Mouse (Mus musculus) lung, embryonic 16.5 days (tissue): ENCODE results near the gene Cacna2d1. TPM values are rescaled to one million over a fixed set of nuclear protein-coding genes. Genes with fewer than 3 reads are reported as not detected.
A peak's percentile ranks its signal among the peaks of the same experiment; 100 is the strongest.

Source experiments
- ATAC-seq: fragments of 200-750 bp; cut with Nextera tagmentation; 2 replicates; pipeline ENCODE4 v1.8.0; 2017; ENCODE audit warnings: low read depth, mild to moderate bottlenecking, moderate library complexity
- H3K27ac ChIP-seq: fragments of 300-500 bp; sonication (generic); 2 replicates; pipeline ENCODE4 v1.5.1; 2014; ENCODE audit warnings: mild to moderate bottlenecking, control low read depth, low read length
- H3K27me3 ChIP-seq: fragments of 300-500 bp; sonication (generic); 2 replicates; pipeline ENCODE4 v1.6.1; 2014; ENCODE audit warnings: low read depth, low read length, mixed read lengths; ENCODE audit not compliant: control insufficient read depth, insufficient read depth
- H3K36me3 ChIP-seq: fragments of 300-500 bp; sonication (generic); 2 replicates; pipeline ENCODE4 v1.6.1; 2014; ENCODE audit warnings: low read length; ENCODE audit not compliant: control insufficient read depth, insufficient read depth
- H3K4me1 ChIP-seq: fragments of 300-500 bp; sonication (generic); replicated peaks from 2 replicates; pipeline ENCODE4 v1.6.1; 2014; ENCODE audit warnings: low read length, mixed read lengths; ENCODE audit not compliant: control insufficient read depth, insufficient read depth
- H3K4me2 ChIP-seq: fragments of 300-500 bp; sonication (generic); 2 replicates; pipeline ENCODE4 v1.6.1; 2014; ENCODE audit warnings: low read depth, low read length, control low read depth
- H3K4me3 ChIP-seq: fragments of 300-500 bp; sonication (generic); 2 replicates; pipeline ENCODE4 v1.5.1; 2014; ENCODE audit warnings: mild to moderate bottlenecking, low read length, control low read depth
- H3K9ac ChIP-seq: fragments of 300-500 bp; sonication (generic); 2 replicates; pipeline ENCODE4 v1.6.1; 2014; ENCODE audit warnings: low read length, control low read depth
- H3K9me3 ChIP-seq: fragments of 300-500 bp; sonication (generic); 2 replicates; pipeline ENCODE4 v1.6.1; 2016; ENCODE audit warnings: low read length; ENCODE audit not compliant: control insufficient read depth
- WGBS: fragments of 180-500 bp; shearing (Covaris S2); extraction: QIAGEN DNeasy Blood & Tissue Kit; methylation state at CpG from one replicate; pipeline ENCODE4 v1.1.7; 2014; 5-methylcytosine and 5-hydroxymethylcytosine counted together
- polyA plus RNA-seq: library from polyadenylated mRNA; unstranded; fragments of >200 nt; fragmentation: Nextera tagmentation; extraction: Ambion mirVana; gene quantifications from 2 replicates; pipeline ENCODE4 v1.2.1, GENCODE M21; 2015

The Cacna2d1 gene
- polyA plus RNA-seq, 1 experiment from 2014 or later = 9.6 TPM

DNA sequence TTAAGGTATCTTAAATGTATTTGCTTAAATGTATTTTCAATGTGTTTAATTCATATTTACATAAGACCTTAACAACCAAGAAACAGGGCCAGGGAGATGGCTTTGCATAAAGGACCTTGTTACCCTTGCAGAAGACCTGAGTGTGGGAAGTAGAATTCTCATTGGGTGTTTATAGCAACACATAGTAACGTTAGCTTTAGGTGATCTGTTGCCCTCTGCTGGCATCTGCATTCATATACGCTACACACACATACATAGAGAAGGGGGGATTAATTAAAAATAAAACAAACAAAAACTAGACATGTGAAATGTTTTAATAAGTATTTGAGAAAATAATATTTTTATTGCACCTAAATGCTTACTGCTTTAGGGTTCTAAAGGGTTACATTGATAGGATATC, 265.3 kb downstream of the Cacna2d1 start:
- no peak overlapping the region for H3K4me3 ChIP-seq
- no peaks in the 10 kb centered on the region for H3K36me3 ChIP-seq
- ATAC-seq = no peak
- no peak overlapping the region for H3K27ac ChIP-seq
- H3K4me2 ChIP-seq = no peak overlapping the region
- no peaks in the 10 kb centered on the region for H3K9me3 ChIP-seq
- 43% methylated on average over 2 of the region's 2 CpGs for WGBS
- H3K4me1 ChIP-seq = no peaks in the 10 kb centered on the region
- H3K27me3 ChIP-seq = no peaks in the 10 kb centered on the region
- no peak overlapping the region for H3K9ac ChIP-seq

DNA sequence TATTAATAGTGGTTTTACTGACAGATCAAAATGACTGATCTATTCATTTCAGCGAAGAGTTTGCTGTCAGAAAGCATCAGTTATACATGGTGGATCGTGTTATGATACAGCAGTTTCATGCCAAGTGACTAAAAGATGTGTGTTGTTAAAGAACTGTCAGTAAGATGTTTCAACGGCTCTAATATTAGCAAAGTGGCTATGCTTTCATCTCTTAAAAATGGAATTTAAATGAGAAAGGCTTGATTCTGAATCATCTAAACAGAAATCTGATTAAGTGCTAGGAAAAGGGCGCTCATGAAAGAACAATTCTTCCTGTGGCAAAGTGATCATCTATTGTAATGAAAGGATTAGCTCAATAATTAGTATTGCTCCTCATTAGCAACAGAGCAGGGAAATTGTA, 287.5 kb downstream of the Cacna2d1 start:
- Histone ChIP-seq H3K27me3 (no peaks in the 10 kb centered on the region), H3K9ac (no peak overlapping the region), H3K36me3 (no peaks in the 10 kb centered on the region), H3K4me3 (no peak overlapping the region), H3K27ac (no peak overlapping the region), H3K4me2 (no peak overlapping the region), H3K4me1 (no peaks in the 10 kb centered on the region), H3K9me3 (no peaks in the 10 kb centered on the region)
- ATAC-seq = no peak
- 60% methylated on average over 4 of the region's 4 CpGs for WGBS

DNA sequence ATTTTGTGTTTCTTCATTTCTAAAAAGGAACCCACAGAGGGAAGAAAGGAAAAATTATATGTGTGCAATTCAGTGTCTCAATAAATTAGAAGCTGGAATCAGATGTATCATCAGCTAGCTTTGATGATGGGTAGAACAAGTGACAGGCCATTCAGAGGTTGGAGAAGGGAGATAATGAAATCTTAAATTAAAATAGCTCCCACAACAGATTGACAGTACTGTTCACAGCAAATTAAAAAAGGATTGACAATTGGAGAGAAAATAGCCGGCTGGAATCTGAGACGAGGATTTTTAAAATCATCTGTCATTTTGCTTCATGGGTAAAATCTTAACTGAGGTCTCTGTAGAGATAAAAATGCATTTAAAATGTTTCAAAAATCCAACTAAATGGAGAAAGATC, 290.9 kb downstream of the Cacna2d1 start:
- Histone ChIP-seq H3K36me3 (no peaks in the 10 kb centered on the region), H3K27me3 (no peaks in the 10 kb centered on the region), H3K9ac (no peak overlapping the region), H3K4me1 (no peaks in the 10 kb centered on the region), H3K4me3 (no peak overlapping the region), H3K9me3 (no peaks in the 10 kb centered on the region), H3K4me2 (no peak overlapping the region), H3K27ac (no peak overlapping the region)
- ATAC-seq = no peak
- WGBS = 55% methylated on average over 2 of the region's 2 CpGs

DNA sequence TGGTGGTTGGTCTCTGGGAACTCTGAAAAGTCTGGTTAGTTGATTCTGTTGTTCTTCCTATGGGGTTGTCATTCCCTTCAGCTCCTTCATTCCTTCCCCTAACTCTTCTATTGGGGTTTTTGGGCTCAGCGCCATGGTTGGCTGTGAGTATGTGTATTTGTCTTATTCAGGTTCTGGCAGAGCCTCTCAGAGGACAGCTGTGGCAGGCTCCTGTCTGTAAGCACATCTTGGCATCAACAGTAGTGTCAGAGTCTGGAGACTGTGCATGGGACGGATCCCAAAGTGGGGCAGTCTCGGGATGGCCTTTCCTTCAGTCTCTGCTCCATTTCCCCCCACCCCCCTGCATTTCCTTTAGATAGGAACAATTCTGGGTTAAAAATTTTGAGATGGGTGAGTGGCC, 294.9 kb downstream of the Cacna2d1 start:
- H3K4me3 ChIP-seq = no peak overlapping the region
- H3K4me1 ChIP-seq = no peaks in the 10 kb centered on the region
- no peaks in the 10 kb centered on the region for H3K27me3 ChIP-seq
- no peak overlapping the region for H3K4me2 ChIP-seq
- no peaks in the 10 kb centered on the region for H3K36me3 ChIP-seq
- no peaks in the 10 kb centered on the region for H3K9me3 ChIP-seq
- no peak overlapping the region for H3K27ac ChIP-seq
- H3K9ac ChIP-seq = no peak overlapping the region
- 64% methylated on average over 3 of the region's 3 CpGs for WGBS
- ATAC-seq = peak; percentile 85

DNA sequence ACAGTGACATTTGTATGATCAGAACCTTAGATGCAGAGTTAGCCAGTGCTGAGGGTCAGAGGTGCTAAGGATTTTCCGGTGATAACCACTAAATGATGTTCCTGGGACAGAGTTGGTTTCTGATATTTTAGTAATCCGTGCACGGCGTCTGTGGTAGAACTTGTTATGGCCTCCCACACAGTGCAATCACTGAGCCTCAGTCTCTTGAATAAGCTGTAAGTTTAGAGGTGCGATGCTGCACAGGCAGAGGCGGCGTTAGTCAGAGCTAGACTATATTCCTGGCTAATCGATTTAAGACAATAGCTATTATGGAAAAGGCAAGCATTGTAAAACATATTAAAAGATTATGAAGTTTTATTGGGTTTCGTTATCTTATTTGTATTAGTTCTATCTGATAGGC, 297.0 kb downstream of the Cacna2d1 start:
- H3K4me3 ChIP-seq = no peak overlapping the region
- no peak for ATAC-seq
- WGBS = 88% methylated on average over 9 of the region's 9 CpGs

DNA sequence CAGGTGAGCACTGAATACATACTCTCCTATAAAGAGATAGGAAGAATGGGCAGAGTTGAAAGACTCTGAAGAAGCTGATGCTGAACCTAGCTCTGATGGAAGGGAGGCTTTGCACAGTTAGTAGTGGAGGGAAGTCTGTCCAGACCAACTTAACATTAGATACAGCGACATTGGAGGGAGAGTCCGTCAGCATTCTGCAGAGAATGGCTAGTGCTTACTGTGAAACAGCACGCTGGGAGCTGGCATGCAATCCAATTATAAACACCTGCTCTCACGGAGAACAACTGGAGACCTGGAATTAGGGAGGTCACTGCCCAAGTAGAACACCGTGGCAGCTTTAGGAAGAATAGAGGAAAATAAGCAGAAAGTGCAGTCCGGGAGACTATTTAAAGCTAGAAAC, 300.4 kb downstream of the Cacna2d1 start:
- Histone ChIP-seq H3K4me1 (no peaks in the 10 kb centered on the region), H3K27me3 (no peaks in the 10 kb centered on the region), H3K4me2 (no peak overlapping the region), H3K9me3 (no peaks in the 10 kb centered on the region), H3K9ac (no peak overlapping the region), H3K4me3 (no peak overlapping the region), H3K27ac (no peak overlapping the region), H3K36me3 (no peaks in the 10 kb centered on the region)
- 68% methylated on average over 6 of the region's 6 CpGs for WGBS
- ATAC-seq = no peak

More for the DNA sequence above, 297.0 kb downstream of the Cacna2d1 start:
- Histone ChIP-seq H3K9ac (no peak overlapping the region), H3K4me1 (no peaks in the 10 kb centered on the region), H3K36me3 (no peaks in the 10 kb centered on the region), H3K27ac (no peak overlapping the region), H3K9me3 (no peaks in the 10 kb centered on the region), H3K4me2 (no peak overlapping the region), H3K27me3 (no peaks in the 10 kb centered on the region)

DNA sequence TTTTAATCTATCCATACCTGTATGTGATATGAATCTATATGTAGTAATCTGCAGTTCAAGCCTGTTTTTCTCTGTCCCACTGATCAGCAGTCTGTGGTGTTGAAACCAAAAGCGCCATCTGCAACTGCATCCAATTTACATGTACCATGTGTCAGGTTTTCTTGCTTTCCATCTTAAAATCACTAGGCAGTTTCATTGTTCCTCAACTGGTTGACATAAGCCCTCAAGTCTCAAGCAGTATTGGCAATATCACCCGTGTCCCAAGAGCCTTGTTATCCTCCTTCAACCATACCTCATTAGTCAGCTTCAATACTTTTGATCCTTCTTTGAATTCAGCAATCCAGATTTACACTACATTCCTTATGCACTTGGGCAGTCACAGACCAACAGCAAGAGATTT, 301.4 kb downstream of the Cacna2d1 start:
- no peak for ATAC-seq
- no peak overlapping the region for H3K9ac ChIP-seq

DNA sequence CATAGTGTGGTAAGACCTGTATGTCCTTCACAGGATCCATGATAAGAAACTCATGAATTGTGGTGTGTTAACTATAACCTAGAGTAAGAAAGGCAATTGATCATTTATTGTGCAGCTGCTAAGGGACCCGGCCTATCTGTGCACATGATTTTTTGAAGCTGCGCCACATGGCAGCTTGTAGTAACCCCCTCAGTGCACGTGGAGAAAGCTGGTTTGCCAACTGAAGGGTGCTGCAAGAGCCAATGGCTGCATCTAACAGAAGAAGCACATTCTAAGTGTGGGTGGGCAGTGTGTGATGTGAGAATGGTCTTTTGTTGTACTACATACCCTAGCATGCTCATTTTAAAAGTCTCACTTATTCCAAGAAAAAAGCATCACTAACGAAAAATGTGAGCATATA, 302.1 kb downstream of the Cacna2d1 start:
- Histone ChIP-seq H3K9ac (no peak overlapping the region), H3K27me3 (no peaks in the 10 kb centered on the region), H3K9me3 (no peaks in the 10 kb centered on the region), H3K36me3 (no peaks in the 10 kb centered on the region), H3K4me3 (no peak overlapping the region), H3K4me2 (no peak overlapping the region), H3K4me1 (no peaks in the 10 kb centered on the region), H3K27ac (no peak overlapping the region)
- WGBS = 71% methylated on average over 4 of the region's 4 CpGs
- ATAC-seq = no peak

More for the DNA sequence above, 301.4 kb downstream of the Cacna2d1 start:
- Histone ChIP-seq H3K4me1 (no peaks in the 10 kb centered on the region), H3K36me3 (no peaks in the 10 kb centered on the region), H3K27ac (no peak overlapping the region), H3K4me2 (no peak overlapping the region), H3K4me3 (no peak overlapping the region), H3K27me3 (no peaks in the 10 kb centered on the region), H3K9me3 (no peaks in the 10 kb centered on the region)
- 76% methylated on average over 2 of the region's 2 CpGs for WGBS

DNA sequence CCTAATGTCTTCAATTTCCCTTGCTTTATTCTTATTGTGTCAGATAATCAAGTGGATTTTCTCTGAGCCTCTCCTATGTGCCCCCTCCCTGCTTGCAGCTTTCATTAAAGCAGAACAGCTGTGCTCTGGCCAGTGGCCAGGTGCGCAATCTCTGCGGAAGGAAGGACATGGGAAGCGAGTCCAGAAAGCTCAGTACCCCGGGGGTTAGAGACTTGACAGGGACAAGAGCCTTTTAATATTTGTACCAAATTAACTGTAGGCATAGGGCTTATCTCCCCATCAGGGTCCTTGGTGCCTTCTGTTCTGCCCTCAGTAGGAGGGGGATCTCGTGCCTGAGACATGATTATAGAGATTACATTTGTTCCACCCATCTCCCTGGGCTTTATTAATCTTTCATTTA, 303.5 kb downstream of the Cacna2d1 start:
- no peak overlapping the region for H3K27ac ChIP-seq
- no peak overlapping the region for H3K4me3 ChIP-seq
- H3K9ac ChIP-seq = no peak overlapping the region
- no peaks in the 10 kb centered on the region for H3K27me3 ChIP-seq
- H3K4me2 ChIP-seq = no peak overlapping the region
- no peaks in the 10 kb centered on the region for H3K4me1 ChIP-seq
- no peaks in the 10 kb centered on the region for H3K36me3 ChIP-seq
- no peaks in the 10 kb centered on the region for H3K9me3 ChIP-seq
- peak; percentile 73 for ATAC-seq
- WGBS = 27% methylated on average over 5 of the region's 5 CpGs

DNA sequence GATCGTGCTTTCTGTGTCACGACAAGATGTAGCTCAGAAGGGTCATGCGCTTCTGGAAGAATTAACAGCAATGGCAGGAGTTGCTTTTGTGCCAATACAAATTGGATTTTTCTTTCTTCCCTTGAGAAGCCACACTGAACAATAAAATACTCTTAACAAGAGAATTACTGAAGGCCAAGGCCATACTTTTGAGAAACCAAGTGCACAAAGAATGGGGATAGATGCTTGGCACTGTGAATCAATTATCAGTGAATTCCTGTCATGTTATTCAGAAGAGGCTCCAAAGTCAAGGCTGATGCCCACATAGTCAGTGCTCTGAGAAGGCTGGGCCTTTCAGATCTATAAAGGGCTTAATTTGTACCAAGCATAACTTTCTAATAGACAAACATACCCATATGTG, 305.8 kb downstream of the Cacna2d1 start:
- Histone ChIP-seq H3K4me1 (no peaks in the 10 kb centered on the region), H3K9ac (no peak overlapping the region), H3K27me3 (no peaks in the 10 kb centered on the region), H3K27ac (no peak overlapping the region), H3K4me2 (no peak overlapping the region), H3K9me3 (no peaks in the 10 kb centered on the region), H3K36me3 (no peaks in the 10 kb centered on the region), H3K4me3 (no peak overlapping the region)
- WGBS = 89% methylated on average over 3 of the region's 3 CpGs
- ATAC-seq = no peak
